Mouse (Mus musculus) forebrain, embryonic 12.5 days (tissue): ENCODE results near the gene Exph5. TPM values are rescaled to one million over a fixed set of nuclear protein-coding genes. Genes with fewer than 3 reads are reported as not detected.

Experiments used
- microRNA-seq: library from miRNA; unstranded; fragments of <30 nt; microRNA quantifications from one replicate; pipeline ENCODE4, GENCODE M21; 2017
- polyA plus RNA-seq: library from polyadenylated mRNA; unstranded; fragments of >200 nt; fragmentation: Nextera tagmentation; extraction: Ambion mirVana; gene quantifications from 2 replicates; pipeline ENCODE4 v1.2.1, GENCODE M21; 2016

Gene Exph5
- polyA plus RNA-seq, 1 experiment from 2014 or later, result 0.36 TPM

Small RNAs within 50 kb of the gene (microRNA-seq; reads per million reads assigned to microRNA genes)
- not detected for gene Mir130c

Other genes starting within 250 kb of the Exph5 start
- 26.6 and 27.1 TPM in 2 replicates for gene Ddx10, start 53.6 kb upstream of the Exph5 start, polyA plus RNA-seq
- 7.4 and 8.1 TPM in 2 replicates for gene Kdelc2, start 82.4 kb downstream of the Exph5 start, polyA plus RNA-seq
- gene 4930550C14Rik, start 100.7 kb downstream of the Exph5 start, polyA plus RNA-seq, result 0.11 and 0.32 TPM in 2 replicates
- 21.7 and 22.8 TPM in 2 replicates for gene Atm, start 235.1 kb downstream of the Exph5 start, polyA plus RNA-seq
- gene Npat, start 235.4 kb downstream of the Exph5 start, polyA plus RNA-seq, result 20.5 and 21.0 TPM in 2 replicates